In the genomic region with DNA sequence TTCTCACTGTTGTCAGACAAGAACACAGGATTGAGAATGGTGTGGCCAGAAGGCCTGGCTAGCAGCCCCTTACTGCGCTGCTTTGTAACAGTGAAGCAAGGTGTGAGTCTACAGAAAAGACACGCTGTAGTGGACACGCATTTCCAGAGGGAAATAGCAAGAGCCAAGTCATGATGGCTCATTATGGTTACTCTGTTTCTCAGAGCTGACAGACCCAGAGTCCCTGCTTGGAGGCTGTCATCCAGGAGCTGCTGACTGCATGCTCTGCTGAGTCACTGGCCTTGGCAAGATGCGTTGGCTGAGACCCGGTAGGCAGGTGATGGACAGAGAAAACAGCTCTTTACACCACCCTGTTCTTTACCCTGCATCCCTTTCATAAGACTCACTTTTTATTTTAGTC, we compare ENCODE assay signal across 8 mouse cellular contexts. TPM values are rescaled to one million over a fixed set of nuclear protein-coding genes. Genes with fewer than 3 reads are reported as not detected.
A peak's percentile ranks its signal among the peaks of the same experiment; 100 is the strongest.
DNase-seq lines count a peak whose midpoint lies in the region; ATAC-seq and TF ChIP-seq lines count a peak whose summit lies in the region.

No protein-coding gene starts in this region.

- H3K36me3 ChIP-seq in heart, adult 2 months (ENCODE audit: control insufficient read depth, insufficient read depth, low read length), result peaks cover 2% of the 10 kb centered on the region
- H3K36me3 ChIP-seq in heart, embryonic 12.5 days, result no peaks in the 10 kb centered on the region
- no peaks in the 10 kb centered on the region for H3K36me3 ChIP-seq in forebrain, embryonic 16.5 days (ENCODE audit: control insufficient read depth, insufficient read depth)

- no peak overlapping the region for H3K4me3 ChIP-seq in heart, adult 2 months
- no peak overlapping the region for H3K4me3 ChIP-seq in heart, embryonic 12.5 days
- H3K4me3 ChIP-seq in lung, adult 2 months (replicated peaks; ENCODE audit: extremely low read depth, low read depth, low read length), result no peak overlapping the region
- H3K4me3 ChIP-seq in forebrain, embryonic 16.5 days (replicated peaks; ENCODE audit: low read length), result no peak overlapping the region

- no peak for TF ChIP-seq CTCF in heart, adult 2 months (IDR thresholded peaks at IDR 0.05)
- TF ChIP-seq CTCF in lung, adult 2 months (IDR thresholded peaks at IDR 0.05; ENCODE audit: insufficient read depth, low read length), result no peak

- peak overlapping the region; percentile 84 for H3K27ac ChIP-seq in heart, adult 2 months
- H3K27ac ChIP-seq in heart, embryonic 12.5 days (ENCODE audit: poor library complexity, severe bottlenecking), result no peak overlapping the region
- H3K27ac ChIP-seq in forebrain, embryonic 16.5 days (ENCODE audit: low read length), result no peak overlapping the region

- no peaks in the 10 kb centered on the region for H3K9me3 ChIP-seq in heart, embryonic 12.5 days (replicated peaks)
- H3K9me3 ChIP-seq in forebrain, embryonic 16.5 days (ENCODE audit: control insufficient read depth, low read length), result no peaks in the 10 kb centered on the region

- peak; percentile 66 to 80 for DNase-seq in heart, adult 2 months
- peak; percentile 28 for DNase-seq in urinary bladder, postnatal 14 days (ENCODE audit: low spot score)
- DNase-seq in urinary bladder, postnatal 36 days (ENCODE audit: low spot score in 2 of 2), result no peak
- DNase-seq in gastrocnemius, postnatal 10 days, result peak; percentile 45
- DNase-seq in T-cell, adult 2 months (ENCODE audit: low spot score), result no peak
- no peak for DNase-seq in lung, adult 2 months

- no peak overlapping the region for H3K9ac ChIP-seq in heart, adult 2 months (ENCODE audit: low read depth, low read length)
- H3K9ac ChIP-seq in heart, embryonic 12.5 days, result no peak overlapping the region
- no peak overlapping the region for H3K9ac ChIP-seq in forebrain, embryonic 16.5 days (replicated peaks; ENCODE audit: low read depth, low read length)

- H3K4me1 ChIP-seq in heart, adult 2 months (ENCODE audit: control insufficient read depth, insufficient read depth, low read length), result peaks cover 3% of the 10 kb centered on the region; the same call in 1 of the 2 replicates
- peaks cover 24% of the 10 kb centered on the region for H3K4me1 ChIP-seq in heart, embryonic 12.5 days (replicated peaks)
- no peaks in the 10 kb centered on the region for H3K4me1 ChIP-seq in lung, adult 2 months (ENCODE audit: control insufficient read depth, insufficient read depth, low read length)
- 0 out of 2 replicates have a peak, but pooled peaks cover 2% of the 10 kb centered on the region for H3K4me1 ChIP-seq in forebrain, embryonic 16.5 days (replicated peaks; ENCODE audit: control insufficient read depth, insufficient read depth, low read length)

- H3K27me3 ChIP-seq in heart, adult 2 months (ENCODE audit: control insufficient read depth, insufficient read depth, low read length), result no peaks in the 10 kb centered on the region
- no peaks in the 10 kb centered on the region for H3K27me3 ChIP-seq in heart, embryonic 12.5 days (replicated peaks)
- no peaks in the 10 kb centered on the region for H3K27me3 ChIP-seq in forebrain, embryonic 16.5 days (replicated peaks; ENCODE audit: control insufficient read depth, insufficient read depth, low read length)

- no peak overlapping the region for H3K4me2 ChIP-seq in heart, embryonic 12.5 days
- H3K4me2 ChIP-seq in forebrain, embryonic 16.5 days (ENCODE audit: low read length), result no peak overlapping the region

- TF ChIP-seq EP300 in heart, adult 2 months (IDR thresholded peaks at IDR 0.05; ENCODE audit: insufficient read depth, low read depth, low read length), result peak; percentile 84

- H3K79me2 ChIP-seq in heart, adult 2 months (replicated peaks; ENCODE audit: control insufficient read depth, insufficient read depth, low read length), result no peaks in the 10 kb centered on the region

- intact Hi-C loops in heart, adult 2 months (cut with DNase I), result loop anchor here (2.0 kb wide), 1 partner anchor 35 kb away; the partner anchor contains the start of gene 1110002E22Rik

- 0 out of 2 replicates have a peak, but pooled peaks have one; percentile 14 for TF ChIP-seq POLR2A in heart, adult 2 months (IDR thresholded peaks at IDR 0.05; ENCODE audit: insufficient read depth, low read depth, low read length)
- no peak for TF ChIP-seq POLR2A in lung, adult 2 months (IDR thresholded peaks at IDR 0.05; ENCODE audit: borderline replicate concordance, extremely low read depth, low read depth, low read length)

- WGBS in heart, adult 2 months, result 56% methylated on average over 5 of the region's 5 CpGs
- 84% methylated on average over 5 of the region's 5 CpGs for WGBS in heart, embryonic 12.5 days
- WGBS in lung, adult 2 months, result 81% methylated on average over 5 of the region's 5 CpGs
- WGBS in forebrain, embryonic 16.5 days, result 83% methylated on average over 5 of the region's 5 CpGs

- ATAC-seq in heart, embryonic 12.5 days (ENCODE audit: insufficient number of reproducible peaks, low FRiP score), result no peak
- ATAC-seq in forebrain, embryonic 16.5 days, result no peak

RNA-seq across cellular contexts. Expression of gene 1110002E22Rik, which starts 35.5 kb away (rescaled TPM):
- total RNA-seq in heart, adult 2 months (2021), result 10 to 100 TPM; 48.1 to 48.8 TPM
- 14.7 and 22.9 TPM in 2 replicates for polyA plus RNA-seq in heart, adult 2 months (2012; rRNA removed)
- 12.1 and 12.4 TPM in 2 replicates for polyA plus RNA-seq in heart, embryonic 12.5 days (2016; fragmentation: Nextera tagmentation; extraction: Ambion mirVana)
- 100 to 1,000 TPM; 191 to 209 TPM for total RNA-seq in gastrocnemius, postnatal 10 days (2021)
- 0.15 and 2.3 TPM in 2 replicates for polyA plus RNA-seq in lung, adult 2 months (2012; rRNA removed)
- 0.24 and 0.32 TPM in 2 replicates for polyA plus RNA-seq in forebrain, embryonic 16.5 days (2015; fragmentation: Nextera tagmentation; extraction: Ambion mirVana)

RNA-seq across cellular contexts. Expression of gene Gm5105, which starts 37.8 kb away (rescaled TPM):
- total RNA-seq in heart, adult 2 months (2021), result 1 to 10 TPM in 1 of 2 experiments, under 1 TPM in 1; 0.77 to 1.4 TPM
- polyA plus RNA-seq in heart, adult 2 months (2012; rRNA removed), result 1.4 and 2.0 TPM in 2 replicates
- 0.27 and 0.73 TPM in 2 replicates for polyA plus RNA-seq in heart, embryonic 12.5 days (2016; fragmentation: Nextera tagmentation; extraction: Ambion mirVana)
- total RNA-seq in gastrocnemius, postnatal 10 days (2021), result 1 to 10 TPM; 2.0 to 2.5 TPM
- polyA plus RNA-seq in lung, adult 2 months (2012; rRNA removed), result 0.15 and 0.18 TPM in 2 replicates
- polyA plus RNA-seq in forebrain, embryonic 16.5 days (2015; fragmentation: Nextera tagmentation; extraction: Ambion mirVana), result 0.14 TPM in 1 of 2 replicates, not detected in the other

RNA-seq across cellular contexts. Expression of gene Dapp1, which starts 48.0 kb away (rescaled TPM):
- total RNA-seq in heart, adult 2 months (2021), result 1 to 10 TPM; 5.0 to 6.9 TPM
- 4.0 and 5.2 TPM in 2 replicates for polyA plus RNA-seq in heart, adult 2 months (2012; rRNA removed)
- 14.8 and 15.1 TPM in 2 replicates for polyA plus RNA-seq in heart, embryonic 12.5 days (2016; fragmentation: Nextera tagmentation; extraction: Ambion mirVana)
- total RNA-seq in gastrocnemius, postnatal 10 days (2021), result 1 to 10 TPM in 1 of 2 experiments, under 1 TPM in 1; 0.89 to 2.0 TPM
- 4.5 and 7.1 TPM in 2 replicates for polyA plus RNA-seq in lung, adult 2 months (2012; rRNA removed)
- 4.1 and 4.3 TPM in 2 replicates for polyA plus RNA-seq in forebrain, embryonic 16.5 days (2015; fragmentation: Nextera tagmentation; extraction: Ambion mirVana)

Comparison
In these comparisons a context has a peak if more than half of its experiments do, and no peak if none do; other contexts are left out.
1. DNase-seq: peak in heart, adult 2 months (2 of 2), urinary bladder, postnatal 14 days (single experiment) and gastrocnemius, postnatal 10 days (single experiment); none in urinary bladder, postnatal 36 days (0 of 2), T-cell, adult 2 months (single experiment) and lung, adult 2 months (single experiment).